Mouse (Mus musculus): ENCODE results near the gene March6. TPM values are rescaled to one million over a fixed set of nuclear protein-coding genes. Genes with fewer than 3 reads are reported as not detected.
A peak's percentile ranks its signal among the peaks of the same experiment; 100 is the strongest.

Gene March6
- polyA plus RNA-seq, 1 experiment, result 46.6 TPM

DNA sequence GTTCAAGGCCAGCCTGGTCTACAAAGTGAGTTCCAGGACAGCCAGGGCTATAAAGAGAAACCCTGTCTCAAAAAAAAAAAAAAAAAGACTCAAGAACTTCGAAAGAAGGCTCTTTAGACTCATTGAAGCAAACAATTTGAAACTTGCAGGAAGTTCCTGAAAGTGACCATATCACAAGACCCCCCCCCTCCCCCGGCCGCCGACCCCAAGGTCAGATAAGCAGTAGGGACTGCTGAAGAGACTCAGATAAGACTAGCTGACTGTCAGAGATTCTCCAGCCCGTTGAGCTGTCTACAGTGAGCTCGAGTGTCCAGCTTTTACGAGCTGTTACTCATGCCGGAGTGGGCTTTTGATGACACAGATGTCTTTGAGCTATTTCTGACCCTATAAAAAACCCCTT lies 32.0 kb upstream of the March6 start:
- Histone ChIP-seq H3K27me3 (replicated peaks; ENCODE audit: control insufficient read depth, insufficient read depth, low read length) (no peaks in the 10 kb centered on the region), H3K27ac (ENCODE audit: insufficient read depth, low read depth, low read length) (peak overlapping the region; percentile 96), H3K4me3 (ENCODE audit: insufficient read depth, low read depth, low read length) (no peak overlapping the region), H3K36me3 (ENCODE audit: control insufficient read depth, insufficient read depth, low read length) (no peaks in the 10 kb centered on the region), H3K4me1 (ENCODE audit: control insufficient read depth, insufficient read depth, low read length) (peaks cover 13% of the 10 kb centered on the region; the same call in 1 of the 2 replicates)
- TF ChIP-seq CTCF (conservative IDR thresholded peaks at IDR 0.05; ENCODE audit: insufficient read depth, insufficient read length, low read depth, low read length), result no peak
- TF ChIP-seq POLR2A (IDR thresholded peaks at IDR 0.05; ENCODE audit: low read depth, low read length), result no peak
- DNase-seq, result no peak
- WGBS, result 68% methylated on average over 8 of the region's 8 CpGs

DNA sequence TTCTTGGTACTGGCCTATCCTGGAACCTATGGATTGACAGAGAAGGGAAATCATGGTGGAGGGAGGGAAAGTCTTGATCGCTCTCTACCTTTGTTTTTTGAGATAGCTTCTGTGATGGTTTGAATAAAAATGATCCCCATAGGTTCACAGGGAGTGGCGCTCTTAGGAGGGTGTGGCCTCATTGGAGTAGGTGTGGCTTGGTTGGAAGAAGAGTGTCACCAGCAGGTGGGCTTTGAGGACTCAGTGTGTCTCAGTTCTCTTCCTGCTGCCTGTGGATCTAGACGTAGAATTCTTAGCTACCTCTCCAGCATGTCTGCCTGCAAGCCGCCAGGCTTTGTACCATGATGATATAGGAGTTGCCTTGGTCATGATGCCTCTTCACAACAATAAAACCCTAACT lies 31.1 kb upstream of the March6 start:
- no peak overlapping the region for H3K4me3 ChIP-seq (ENCODE audit: insufficient read depth, low read depth, low read length)
- WGBS, result 97% methylated on average over 4 of the region's 4 CpGs

DNA sequence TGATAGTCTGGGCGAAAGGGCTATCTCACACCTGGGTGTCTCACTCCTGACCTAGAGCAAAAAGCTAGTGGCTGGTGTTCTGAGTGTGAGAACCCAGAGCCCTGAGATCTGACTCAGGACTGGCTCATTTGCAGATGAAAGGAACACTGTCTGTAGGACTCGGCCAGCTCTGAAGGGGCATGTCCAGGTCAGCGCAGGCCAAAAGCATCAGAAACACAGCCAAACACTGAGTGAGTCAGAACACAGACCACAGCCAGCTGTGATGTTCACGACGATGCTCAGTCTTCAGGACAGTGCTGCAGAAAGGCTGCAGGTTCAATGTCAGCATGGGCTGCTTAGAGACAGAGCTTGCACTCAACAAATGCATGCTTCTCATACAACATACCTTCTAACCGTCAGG lies 30.5 kb upstream of the March6 start:
- Histone ChIP-seq H3K4me3 (ENCODE audit: insufficient read depth, low read depth, low read length) (no peak overlapping the region), H3K4me1 (ENCODE audit: control insufficient read depth, insufficient read depth, low read length) (peaks cover 13% of the 10 kb centered on the region; the same call in 1 of the 2 replicates), H3K36me3 (ENCODE audit: control insufficient read depth, insufficient read depth, low read length) (no peaks in the 10 kb centered on the region), H3K27ac (ENCODE audit: insufficient read depth, low read depth, low read length) (no peak overlapping the region), H3K27me3 (replicated peaks; ENCODE audit: control insufficient read depth, insufficient read depth, low read length) (no peaks in the 10 kb centered on the region)
- TF ChIP-seq CTCF (conservative IDR thresholded peaks at IDR 0.05; ENCODE audit: insufficient read depth, insufficient read length, low read depth, low read length) (no peak), POLR2A (IDR thresholded peaks at IDR 0.05; ENCODE audit: low read depth, low read length) (no peak)
- no peak for DNase-seq
- WGBS, result 79% methylated on average over 6 of the region's 6 CpGs

More for the DNA sequence above, 31.1 kb upstream of the March6 start:
- Histone ChIP-seq H3K27me3 (replicated peaks; ENCODE audit: control insufficient read depth, insufficient read depth, low read length) (no peaks in the 10 kb centered on the region), H3K36me3 (ENCODE audit: control insufficient read depth, insufficient read depth, low read length) (no peaks in the 10 kb centered on the region), H3K27ac (ENCODE audit: insufficient read depth, low read depth, low read length) (no peak overlapping the region), H3K4me1 (ENCODE audit: control insufficient read depth, insufficient read depth, low read length) (peaks cover 13% of the 10 kb centered on the region; the same call in 1 of the 2 replicates)
- no peak for TF ChIP-seq POLR2A (IDR thresholded peaks at IDR 0.05; ENCODE audit: low read depth, low read length)
- TF ChIP-seq CTCF (conservative IDR thresholded peaks at IDR 0.05; ENCODE audit: insufficient read depth, insufficient read length, low read depth, low read length), result no peak
- DNase-seq, result no peak

DNA sequence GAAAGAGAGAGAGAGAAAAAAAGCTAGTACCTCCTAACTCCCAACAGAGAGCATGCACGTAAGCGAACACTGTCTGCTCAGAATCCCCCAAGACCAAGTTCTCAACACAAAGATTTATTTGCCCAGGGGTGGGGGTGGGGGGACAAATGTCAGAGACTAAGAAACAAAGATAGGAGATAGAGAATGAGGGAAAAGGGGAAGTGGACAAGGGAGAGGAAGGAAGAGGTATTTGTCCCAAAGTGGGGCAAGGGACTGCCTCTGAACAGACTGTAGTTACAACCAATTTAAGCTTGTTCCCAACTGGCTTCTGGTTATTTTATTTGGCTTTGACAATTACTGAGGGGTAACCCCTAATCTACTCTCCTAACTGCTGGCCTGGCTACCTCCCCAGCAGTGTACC lies 24.0 kb upstream of the March6 start:
- no peaks in the 10 kb centered on the region for H3K27me3 ChIP-seq (replicated peaks; ENCODE audit: control insufficient read depth, insufficient read depth, low read length)
- no peak for TF ChIP-seq POLR2A (IDR thresholded peaks at IDR 0.05; ENCODE audit: low read depth, low read length)
- no peak for TF ChIP-seq CTCF (conservative IDR thresholded peaks at IDR 0.05; ENCODE audit: insufficient read depth, insufficient read length, low read depth, low read length)
- no peak for DNase-seq
- no peaks in the 10 kb centered on the region for H3K4me1 ChIP-seq (ENCODE audit: control insufficient read depth, insufficient read depth, low read length)
- no peak overlapping the region for H3K27ac ChIP-seq (ENCODE audit: insufficient read depth, low read depth, low read length)
- 96% methylated on average over 2 of the region's 2 CpGs for WGBS
- no peak overlapping the region for H3K4me3 ChIP-seq (ENCODE audit: insufficient read depth, low read depth, low read length)
- H3K36me3 ChIP-seq (ENCODE audit: control insufficient read depth, insufficient read depth, low read length), result no peaks in the 10 kb centered on the region

DNA sequence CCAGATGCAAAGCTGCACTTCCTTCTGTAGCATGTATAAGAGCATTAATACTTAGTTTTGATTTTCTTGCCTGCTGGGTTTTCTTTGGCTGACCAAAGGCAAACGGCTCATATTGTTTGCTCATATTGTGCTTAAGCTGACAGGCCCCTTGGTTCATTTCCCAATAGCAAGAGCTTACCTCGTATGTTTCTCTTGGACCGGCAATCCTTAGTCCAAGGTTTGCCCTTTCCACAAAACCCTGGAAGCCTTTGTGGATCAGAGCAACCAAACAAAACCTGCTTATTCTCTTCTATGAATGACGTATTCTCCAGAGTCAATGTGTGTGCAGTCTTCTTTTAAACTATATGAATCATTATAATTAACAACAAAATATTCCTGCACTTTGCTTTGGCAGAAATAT lies 19.5 kb upstream of the March6 start:
- 63% methylated on average over 4 of the region's 4 CpGs for WGBS
- Histone ChIP-seq H3K27ac (ENCODE audit: insufficient read depth, low read depth, low read length) (no peak overlapping the region), H3K4me1 (ENCODE audit: control insufficient read depth, insufficient read depth, low read length) (peaks cover 5% of the 10 kb centered on the region; the same call in 1 of the 2 replicates), H3K36me3 (ENCODE audit: control insufficient read depth, insufficient read depth, low read length) (no peaks in the 10 kb centered on the region), H3K4me3 (ENCODE audit: insufficient read depth, low read depth, low read length) (no peak overlapping the region), H3K27me3 (replicated peaks; ENCODE audit: control insufficient read depth, insufficient read depth, low read length) (no peaks in the 10 kb centered on the region)
- TF ChIP-seq CTCF (conservative IDR thresholded peaks at IDR 0.05; ENCODE audit: insufficient read depth, insufficient read length, low read depth, low read length) (no peak), POLR2A (IDR thresholded peaks at IDR 0.05; ENCODE audit: low read depth, low read length) (no peak)
- DNase-seq, result no peak

DNA sequence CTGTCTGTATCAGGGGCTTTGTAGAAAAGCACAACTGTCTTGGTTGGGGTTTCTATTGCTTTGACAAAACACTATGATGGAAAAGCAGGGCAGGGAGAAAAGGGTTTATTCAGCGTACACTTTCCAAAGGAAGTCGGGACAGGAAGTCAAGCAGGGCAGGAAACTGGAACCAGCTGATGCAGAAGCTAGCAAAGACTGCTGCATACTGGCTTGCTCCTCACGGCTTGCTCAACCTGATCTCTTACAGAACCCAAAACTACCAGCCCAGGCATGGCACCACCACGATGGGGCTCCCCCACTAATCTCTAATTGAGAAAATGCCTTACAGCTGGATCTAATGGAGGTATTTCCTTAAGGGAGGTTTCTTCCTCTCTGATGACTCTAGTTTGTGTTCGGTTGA lies 16.6 kb upstream of the March6 start:
- peaks cover 17% of the 10 kb centered on the region for H3K4me1 ChIP-seq (ENCODE audit: control insufficient read depth, insufficient read depth, low read length)
- H3K4me3 ChIP-seq (ENCODE audit: insufficient read depth, low read depth, low read length), result no peak overlapping the region
- H3K27ac ChIP-seq (ENCODE audit: insufficient read depth, low read depth, low read length), result no peak overlapping the region
- 70% methylated on average over 5 of the region's 5 CpGs for WGBS
- no peaks in the 10 kb centered on the region for H3K36me3 ChIP-seq (ENCODE audit: control insufficient read depth, insufficient read depth, low read length)
- TF ChIP-seq CTCF (conservative IDR thresholded peaks at IDR 0.05; ENCODE audit: insufficient read depth, insufficient read length, low read depth, low read length), result no peak
- no peak for TF ChIP-seq POLR2A (IDR thresholded peaks at IDR 0.05; ENCODE audit: low read depth, low read length)
- no peak for DNase-seq
- H3K27me3 ChIP-seq (replicated peaks; ENCODE audit: control insufficient read depth, insufficient read depth, low read length), result no peaks in the 10 kb centered on the region

DNA sequence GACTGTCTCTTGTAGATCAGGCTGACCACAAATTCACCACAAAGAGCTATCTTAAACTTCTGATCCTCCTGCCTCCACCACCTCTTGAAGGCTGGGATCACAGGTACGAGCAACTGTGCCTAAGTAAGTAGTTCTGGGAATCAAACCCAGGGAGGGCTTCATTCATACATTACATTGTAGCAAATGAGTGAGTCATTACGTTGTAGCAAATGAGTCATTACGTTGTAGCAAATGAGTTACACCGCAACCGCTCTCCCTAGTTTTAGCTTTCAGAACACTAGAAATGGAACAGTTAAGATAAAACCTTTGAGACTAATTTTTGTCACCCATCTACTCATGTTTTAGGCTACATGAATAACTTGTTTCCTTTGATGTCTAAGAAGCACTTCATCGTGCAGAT lies 15.4 kb upstream of the March6 start:
- 77% methylated on average over 6 of the region's 6 CpGs for WGBS
- Histone ChIP-seq H3K36me3 (ENCODE audit: control insufficient read depth, insufficient read depth, low read length) (no peaks in the 10 kb centered on the region), H3K27me3 (replicated peaks; ENCODE audit: control insufficient read depth, insufficient read depth, low read length) (no peaks in the 10 kb centered on the region), H3K4me1 (ENCODE audit: control insufficient read depth, insufficient read depth, low read length) (peaks cover 26% of the 10 kb centered on the region), H3K27ac (ENCODE audit: insufficient read depth, low read depth, low read length) (no peak overlapping the region; the same call in 1 of the 2 replicates), H3K4me3 (ENCODE audit: insufficient read depth, low read depth, low read length) (no peak overlapping the region)
- DNase-seq, result no peak
- TF ChIP-seq CTCF (conservative IDR thresholded peaks at IDR 0.05; ENCODE audit: insufficient read depth, insufficient read length, low read depth, low read length) (no peak), POLR2A (IDR thresholded peaks at IDR 0.05; ENCODE audit: low read depth, low read length) (no peak)

All from kidney, adult 2 months (tissue).